Mouse (Mus musculus) effector memory CD4-positive, alpha-beta T cell, adult 5 months (primary cell): ENCODE results near the gene Arid4a. TPM values are rescaled to one million over a fixed set of nuclear protein-coding genes. Genes with fewer than 3 reads are reported as not detected.

Source experiments
- polyA plus RNA-seq: library from polyadenylated mRNA; unstranded; fragments of 100-300 nt; shearing (Covaris generic); gene quantifications from one replicate; pipeline ENCODE4 v1.2.1, GENCODE M21; 2017

Gene Arid4a
- 173 TPM for polyA plus RNA-seq

GRCm38 (mm10) chr12:71015363-71016210, at the start of gene Arid4a:
Arid4a (plus strand) TSS chr12:71015990.

GRCm38 (mm10) chr12:70974441-70975266, 41.1 kb upstream of the Arid4a start, which contains the start of gene Psma3:
Psma3 (plus strand) TSS chr12:70974621.

GRCm38 (mm10) chr12:71111331-71111730, 95.5 kb downstream of the Arid4a start, which contains the start of gene Tomm20l:
Tomm20l (plus strand) TSS chr12:71111428.

GRCm38 (mm10) chr12:71136130-71136973, 120.6 kb downstream of the Arid4a start, which contains the start of the genes Timm9 and 2700049A03Rik:
Timm9 (minus strand) TSS chr12:71136684.
2700049A03Rik (plus strand) TSS chr12:71136848.

Other genes starting within 250 kb of the Arid4a start
- gene Frmd6, start 190.5 kb upstream of the Arid4a start, polyA plus RNA-seq: 11.4 TPM
- gene Actr10, start 78.1 kb upstream of the Arid4a start, polyA plus RNA-seq: 196 TPM
- 320 TPM for gene Psma3, start 41.4 kb upstream of the Arid4a start, polyA plus RNA-seq
- gene Tomm20l, start 95.4 kb downstream of the Arid4a start, polyA plus RNA-seq: not detected
- gene Timm9, start 120.7 kb downstream of the Arid4a start, polyA plus RNA-seq: 31.7 TPM
- 8.3 TPM for gene 2700049A03Rik, start 120.9 kb downstream of the Arid4a start, polyA plus RNA-seq